Mouse (Mus musculus) limb, embryonic 11.5 days (tissue): ENCODE results near the gene Sord. TPM values are rescaled to one million over a fixed set of nuclear protein-coding genes. Genes with fewer than 3 reads are reported as not detected.
"Not testable (repeated sequence)": the region's sequence is repeated elsewhere in the genome, so short reads cannot be mapped to it uniquely, and the experiment has no call there.

ENCODE experiments used
- ATAC-seq: fragments of 200-750 bp; cut with Nextera tagmentation; 2 replicates; pipeline ENCODE4 v1.8.0; 2017; ENCODE audit warnings: low read depth; ENCODE audit not compliant: insufficient number of reproducible peaks, low FRiP score, low TSS enrichment
- DNase-seq: peaks from one replicate; pipeline ENCODE4 v3.0.0-alpha.2; 2015; ENCODE audit warnings: low spot score
- H3K27ac ChIP-seq: fragments of 300-500 bp; sonication (generic); replicated peaks from 2 replicates; pipeline ENCODE4 v1.5.1; 2014; ENCODE audit warnings: low read depth, mild to moderate bottlenecking, low read length
- H3K27me3 ChIP-seq: fragments of 300-500 bp; sonication (generic); 2 replicates; pipeline ENCODE4 v1.6.1; 2014; ENCODE audit warnings: mild to moderate bottlenecking, low read length, mixed read lengths; ENCODE audit not compliant: control insufficient read depth, insufficient read depth
- H3K36me3 ChIP-seq: fragments of 300-500 bp; sonication (generic); 2 replicates; pipeline ENCODE4 v1.6.1; 2014; ENCODE audit warnings: mild to moderate bottlenecking, low read length, moderate library complexity, mixed read lengths; ENCODE audit not compliant: control insufficient read depth, insufficient read depth
- H3K4me1 ChIP-seq: fragments of 300-500 bp; sonication (generic); 2 replicates; pipeline ENCODE4 v1.6.1; 2014; ENCODE audit warnings: low read length, mixed read lengths; ENCODE audit not compliant: control insufficient read depth, insufficient read depth
- H3K4me2 ChIP-seq: fragments of 300-500 bp; sonication (generic); 2 replicates; pipeline ENCODE4 v1.6.1; 2014; ENCODE audit warnings: low read depth, mild to moderate bottlenecking, moderate library complexity; ENCODE audit not compliant: severe bottlenecking
- H3K4me3 ChIP-seq: fragments of 300-500 bp; sonication (generic); 2 replicates; pipeline ENCODE4 v1.5.1; 2014; ENCODE audit warnings: low read depth, low read length
- H3K9ac ChIP-seq: fragments of 300-500 bp; sonication (generic); 2 replicates; pipeline ENCODE4 v1.6.1; 2014; ENCODE audit warnings: mild to moderate bottlenecking, low read length
- H3K9me3 ChIP-seq: fragments of 300-500 bp; sonication (generic); 2 replicates; pipeline ENCODE4 v1.6.1; 2016; ENCODE audit warnings: low read length; ENCODE audit not compliant: control insufficient read depth
- WGBS: fragments of 180-500 bp; shearing (Covaris S2); extraction: QIAGEN DNeasy Blood & Tissue Kit; methylation state at CpG from one replicate; pipeline ENCODE4 v1.1.7; 2014; 5-methylcytosine and 5-hydroxymethylcytosine counted together
- polyA plus RNA-seq: library from polyadenylated mRNA; unstranded; fragments of >200 nt; fragmentation: Nextera tagmentation; extraction: Ambion mirVana; gene quantifications from 2 replicates; pipeline ENCODE4 v1.2.1, GENCODE M21; 2014

Sord gene
- polyA plus RNA-seq, 1 experiment from 2014 or later, result 17.1 TPM

DNA sequence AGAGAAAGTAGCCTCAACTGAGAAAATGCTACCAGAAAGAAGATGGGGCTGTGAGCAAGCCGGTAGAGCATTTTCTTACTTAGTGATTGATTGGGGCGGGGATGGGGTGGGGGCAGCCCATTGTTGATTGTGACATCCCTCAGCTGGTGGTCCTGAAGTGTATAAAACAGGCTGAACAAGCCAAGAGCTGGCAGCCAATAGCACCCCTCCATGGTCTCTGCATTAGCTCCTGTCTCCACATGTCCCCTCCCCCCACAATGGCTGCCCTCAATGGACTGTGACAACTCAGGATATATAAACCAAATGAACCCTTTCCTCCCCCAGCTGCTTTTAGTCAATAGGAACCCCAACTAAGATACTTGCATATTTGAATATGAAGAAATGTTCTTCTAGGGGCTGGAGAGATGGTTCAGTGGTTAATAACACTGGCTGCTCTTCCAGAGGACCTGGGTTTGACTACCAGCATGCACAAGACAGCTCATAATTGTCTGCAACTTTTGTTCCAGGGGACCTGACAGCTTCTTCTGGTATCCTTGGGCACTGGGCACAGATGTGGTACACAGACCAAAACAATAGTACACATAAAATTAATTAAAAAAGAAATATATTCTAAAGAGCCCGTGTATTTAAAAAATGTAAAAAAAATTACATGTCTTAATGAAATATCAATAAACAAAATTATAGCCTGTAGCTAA lies 23.9 kb upstream of the Sord start:
- Histone ChIP-seq H3K4me2 (no peak overlapping the region), H3K4me1 (no peaks in the 10 kb centered on the region), H3K27me3 (no peaks in the 10 kb centered on the region), H3K9me3 (no peaks in the 10 kb centered on the region), H3K36me3 (no peaks in the 10 kb centered on the region), H3K4me3 (no peak overlapping the region), H3K27ac (no peak overlapping the region), H3K9ac (no peak overlapping the region)
- DNase-seq (no peak), ATAC-seq (no peak)
- 76% methylated on average over 3 of the region's 3 CpGs for WGBS

DNA sequence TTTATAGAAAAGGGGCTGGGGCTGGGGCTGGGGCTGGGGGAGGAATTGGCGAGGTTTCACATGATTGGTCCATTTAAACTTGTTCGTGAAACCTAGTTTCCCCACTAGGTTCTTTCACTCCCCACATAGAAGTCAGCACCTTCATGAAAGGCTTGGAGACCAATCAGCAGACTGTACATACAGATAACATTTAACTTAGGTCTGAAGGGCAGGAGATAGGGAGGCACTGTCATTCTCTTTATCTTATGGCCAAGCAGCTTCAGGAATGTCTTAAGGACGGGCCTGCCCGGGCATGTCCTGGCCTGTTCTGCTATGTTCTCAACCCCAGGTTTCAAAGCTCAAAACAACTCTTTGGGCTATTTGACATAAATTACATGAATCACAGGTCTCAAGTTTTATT lies 17.5 kb upstream of the Sord start:
- not testable (repeated sequence) for H3K4me1 ChIP-seq, DNase-seq, H3K36me3 ChIP-seq, ATAC-seq, H3K27ac ChIP-seq, H3K4me2 ChIP-seq, H3K9me3 ChIP-seq, H3K27me3 ChIP-seq, H3K9ac ChIP-seq, H3K4me3 ChIP-seq
- 88% methylated on average over 4 of the region's 4 CpGs for WGBS

DNA sequence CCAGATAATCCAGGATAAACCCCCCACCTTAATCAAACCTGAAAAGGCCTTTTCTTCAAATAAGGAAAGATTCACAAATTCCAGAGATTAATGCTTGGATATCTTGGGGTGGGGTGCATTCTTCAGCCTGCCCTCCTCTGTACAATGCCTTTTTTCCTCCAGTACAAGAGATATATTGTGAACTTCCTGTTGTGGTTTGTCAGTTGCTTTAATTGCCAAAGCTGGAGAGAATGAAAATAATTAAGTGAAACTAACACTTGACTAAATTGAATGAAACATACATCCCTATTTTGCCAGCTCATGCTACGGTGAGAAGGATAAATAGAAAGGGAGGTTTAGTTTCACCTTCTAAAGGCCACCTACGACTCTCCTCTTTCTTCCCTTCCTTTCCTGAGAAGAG lies 16.3 kb upstream of the Sord start:
- H3K4me1 ChIP-seq, result no peaks in the 10 kb centered on the region
- H3K9ac ChIP-seq, result no peak overlapping the region
- no peak overlapping the region for H3K27ac ChIP-seq
- H3K4me2 ChIP-seq, result no peak overlapping the region
- H3K9me3 ChIP-seq, result no peaks in the 10 kb centered on the region
- no peaks in the 10 kb centered on the region for H3K36me3 ChIP-seq
- H3K4me3 ChIP-seq, result no peak overlapping the region
- 87% methylated on average over 2 of the region's 2 CpGs for WGBS
- ATAC-seq, result no peak
- no peak for DNase-seq
- H3K27me3 ChIP-seq, result no peaks in the 10 kb centered on the region

DNA sequence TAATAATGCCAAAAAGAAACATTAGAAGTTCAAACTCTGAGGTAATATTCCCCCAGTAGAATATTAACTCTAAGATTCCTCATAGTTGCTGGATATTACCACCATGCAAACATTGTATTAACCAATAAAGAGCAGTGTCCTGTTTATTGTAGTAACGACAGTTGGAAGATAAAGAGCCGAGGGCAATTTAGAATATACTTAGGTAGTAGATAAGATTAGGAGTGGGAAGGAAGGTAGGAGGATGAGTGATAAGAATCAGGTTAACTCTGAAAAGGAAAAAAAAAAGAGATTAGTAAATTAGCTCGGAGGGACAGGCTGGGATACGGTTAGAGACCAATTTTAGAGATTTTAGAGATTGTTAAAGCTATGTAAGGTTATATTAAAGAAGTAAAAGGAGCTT lies 13.2 kb upstream of the Sord start:
- Histone ChIP-seq H3K4me1 (no peaks in the 10 kb centered on the region), H3K4me3 (no peak overlapping the region), H3K9ac (no peak overlapping the region), H3K9me3 (no peaks in the 10 kb centered on the region), H3K36me3 (no peaks in the 10 kb centered on the region), H3K27ac (no peak overlapping the region), H3K27me3 (no peaks in the 10 kb centered on the region), H3K4me2 (no peak overlapping the region)
- no peak for DNase-seq
- ATAC-seq, result no peak
- 61% methylated on average over 4 of the region's 4 CpGs for WGBS

DNA sequence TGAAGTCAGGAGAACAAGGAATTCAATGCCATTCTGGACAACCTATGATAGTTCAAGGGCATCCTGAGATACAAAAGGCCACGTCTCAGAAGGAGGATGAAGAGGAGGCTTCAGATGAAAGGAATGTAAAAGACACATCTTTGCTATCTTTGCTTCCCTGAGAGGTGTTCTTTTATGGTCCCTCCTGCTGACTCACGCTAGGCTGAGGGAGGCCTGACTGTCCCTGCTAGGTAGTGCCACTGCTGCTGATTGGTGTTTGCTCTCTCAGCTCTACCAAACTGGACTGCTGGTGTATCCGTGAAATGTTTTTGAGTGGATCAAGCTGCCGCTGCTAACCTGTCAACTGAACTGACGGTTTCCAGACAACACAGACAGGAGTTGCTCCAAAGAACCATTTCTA lies 12.8 kb upstream of the Sord start:
- Histone ChIP-seq H3K4me2 (no peak overlapping the region), H3K27me3 (no peaks in the 10 kb centered on the region), H3K4me1 (no peaks in the 10 kb centered on the region), H3K27ac (no peak overlapping the region), H3K9me3 (no peaks in the 10 kb centered on the region), H3K4me3 (no peak overlapping the region), H3K36me3 (no peaks in the 10 kb centered on the region), H3K9ac (no peak overlapping the region)
- no peak for DNase-seq
- no peak for ATAC-seq
- 18% methylated on average over 5 of the region's 5 CpGs for WGBS

DNA sequence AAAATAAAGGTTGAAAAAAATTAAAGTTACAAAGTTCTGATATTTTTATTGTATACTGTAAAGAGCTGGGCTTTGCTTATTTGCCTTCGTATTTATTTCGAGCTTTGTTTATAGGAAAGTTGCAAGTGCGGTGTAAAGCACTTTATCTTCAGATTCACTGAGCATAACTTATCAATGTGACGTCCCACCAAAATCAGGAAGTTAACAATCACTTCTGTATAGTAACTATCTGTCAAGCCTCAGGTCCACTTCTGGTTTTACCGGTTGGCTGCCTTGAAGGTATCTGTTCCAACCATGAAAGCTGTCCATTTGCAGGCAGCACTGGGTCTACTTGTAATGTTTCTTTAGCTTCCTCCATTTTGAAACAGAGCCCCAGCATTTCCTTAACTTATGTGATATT lies 12.3 kb upstream of the Sord start:
- Histone ChIP-seq H3K9ac (no peak overlapping the region), H3K36me3 (no peaks in the 10 kb centered on the region), H3K9me3 (no peaks in the 10 kb centered on the region), H3K27ac (no peak overlapping the region), H3K4me1 (no peaks in the 10 kb centered on the region), H3K4me3 (no peak overlapping the region), H3K27me3 (no peaks in the 10 kb centered on the region), H3K4me2 (no peak overlapping the region)
- DNase-seq (no peak), ATAC-seq (no peak)
- 83% methylated on average over 5 of the region's 5 CpGs for WGBS

DNA sequence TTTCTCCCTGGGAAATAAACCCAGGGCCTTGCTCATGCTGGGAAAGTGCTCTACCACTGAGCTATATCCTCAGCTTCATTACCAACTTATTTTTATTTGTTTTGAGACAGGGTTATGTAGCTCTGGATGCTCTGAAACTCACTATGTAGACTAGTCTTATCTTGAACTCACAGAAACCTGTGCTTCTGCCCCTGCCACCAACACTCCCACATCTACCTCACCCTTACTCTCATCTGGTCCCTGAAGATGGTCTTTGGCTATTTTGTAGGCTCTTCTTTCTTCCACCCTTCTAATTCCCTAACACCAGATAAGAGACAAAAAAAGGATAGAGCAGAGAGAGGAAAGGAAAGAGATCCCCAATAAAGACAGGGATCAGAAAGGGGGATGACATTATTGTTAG lies 10.9 kb upstream of the Sord start:
- Histone ChIP-seq H3K9me3 (no peaks in the 10 kb centered on the region), H3K9ac (no peak overlapping the region), H3K4me2 (no peak overlapping the region), H3K4me1 (no peaks in the 10 kb centered on the region), H3K27ac (no peak overlapping the region), H3K36me3 (no peaks in the 10 kb centered on the region), H3K4me3 (no peak overlapping the region), H3K27me3 (no peaks in the 10 kb centered on the region)
- DNase-seq, result no peak
- no peak for ATAC-seq

DNA sequence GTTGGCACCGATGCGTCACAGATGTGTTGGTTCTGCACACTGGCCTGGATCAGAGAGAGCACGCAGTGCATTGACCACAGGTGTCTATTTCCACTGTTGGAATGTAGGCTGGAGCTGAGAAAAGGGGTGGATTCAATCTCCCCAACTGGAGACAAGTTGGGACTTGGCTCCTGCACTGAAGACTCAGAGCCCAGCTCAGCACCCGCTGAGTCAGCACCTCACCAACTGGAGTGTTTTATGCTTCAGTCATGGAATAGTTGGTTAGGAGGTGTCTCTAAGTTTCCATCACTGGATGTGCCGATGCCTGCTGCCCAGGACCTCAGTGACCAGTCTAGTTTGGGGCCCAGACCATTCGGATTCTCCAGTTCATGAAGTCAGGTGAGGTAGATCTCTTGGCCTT lies 4.2 kb upstream of the Sord start:
- H3K4me3 ChIP-seq, result no peak overlapping the region
- H3K4me1 ChIP-seq, result no peaks in the 10 kb centered on the region
- H3K27me3 ChIP-seq, result no peaks in the 10 kb centered on the region
- no peak for ATAC-seq
- no peak for DNase-seq
- H3K36me3 ChIP-seq, result no peaks in the 10 kb centered on the region
- no peak overlapping the region for H3K27ac ChIP-seq
- WGBS, result 81% methylated on average over 6 of the region's 6 CpGs
- H3K4me2 ChIP-seq, result no peak overlapping the region
- no peak overlapping the region for H3K9ac ChIP-seq
- H3K9me3 ChIP-seq, result no peaks in the 10 kb centered on the region

DNA sequence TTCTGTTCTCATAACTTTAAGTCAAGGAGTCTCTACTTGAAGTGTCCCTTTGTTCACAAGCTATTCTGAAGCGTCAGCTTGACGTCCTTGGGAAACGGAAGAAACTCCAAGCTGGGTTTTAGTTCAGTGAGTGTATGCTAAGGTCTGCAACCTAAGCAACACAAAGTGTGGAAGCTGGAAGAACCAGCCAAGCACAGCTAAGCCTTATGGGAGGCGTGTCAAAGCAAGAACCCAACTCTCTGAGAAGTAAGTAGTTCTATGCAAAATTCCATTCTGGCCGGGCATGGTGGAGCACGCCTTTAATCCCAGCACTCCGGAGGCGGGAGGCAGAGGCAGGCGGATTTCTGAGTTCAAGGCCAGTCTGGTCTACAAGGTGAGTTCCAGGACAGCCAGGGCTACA lies 2.9 kb upstream of the Sord start:
- 87% methylated on average over 9 of the region's 9 CpGs for WGBS
- H3K4me1 ChIP-seq, result no peaks in the 10 kb centered on the region

More for the DNA sequence above, 2.9 kb upstream of the Sord start:
- H3K9me3 ChIP-seq, result no peaks in the 10 kb centered on the region
- no peak overlapping the region for H3K27ac ChIP-seq
- ATAC-seq, result no peak
- no peaks in the 10 kb centered on the region for H3K27me3 ChIP-seq
- no peak overlapping the region for H3K4me2 ChIP-seq
- no peak overlapping the region for H3K9ac ChIP-seq
- no peak for DNase-seq
- no peaks in the 10 kb centered on the region for H3K36me3 ChIP-seq
- H3K4me3 ChIP-seq, result no peak overlapping the region
